Mouse (Mus musculus) neural tube, embryonic 15.5 days (tissue): ENCODE data around the gene Pcgf1. TPM values are rescaled to one million over a fixed set of nuclear protein-coding genes. Genes with fewer than 3 reads are reported as not detected.

Experiments
- ATAC-seq: fragments of 200-750 bp; cut with Nextera tagmentation; 2 replicates; pipeline ENCODE4 v1.8.0; 2017; ENCODE audit warnings: mild to moderate bottlenecking, moderate TSS enrichment, moderate library complexity; ENCODE audit not compliant: low FRiP score
- H3K27ac ChIP-seq: fragments of 300-500 bp; sonication (generic); replicated peaks from 2 replicates; pipeline ENCODE4 v1.5.1; 2015; ENCODE audit warnings: mild to moderate bottlenecking, inconsistent platforms
- H3K27me3 ChIP-seq: fragments of 300-500 bp; sonication (generic); replicated peaks from 2 replicates; pipeline ENCODE4 v1.6.1; 2015; ENCODE audit warnings: inconsistent platforms
- H3K36me3 ChIP-seq: fragments of 300-500 bp; sonication (generic); 2 replicates; pipeline ENCODE4 v1.6.1; 2015; ENCODE audit warnings: inconsistent platforms
- H3K4me1 ChIP-seq: fragments of 300-500 bp; sonication (generic); 2 replicates; pipeline ENCODE4 v1.6.1; 2015; ENCODE audit warnings: inconsistent platforms
- H3K4me2 ChIP-seq: fragments of 300-500 bp; sonication (generic); 2 replicates; pipeline ENCODE4 v1.6.1; 2015; ENCODE audit warnings: inconsistent platforms, mild to moderate bottlenecking, moderate library complexity
- H3K4me3 ChIP-seq: fragments of 300-500 bp; sonication (generic); replicated peaks from 2 replicates; pipeline ENCODE4 v1.5.1; 2015; ENCODE audit warnings: mild to moderate bottlenecking, inconsistent platforms
- H3K9ac ChIP-seq: fragments of 300-500 bp; sonication (generic); replicated peaks from 2 replicates; pipeline ENCODE4 v1.6.1; 2015; ENCODE audit warnings: mild to moderate bottlenecking, inconsistent platforms
- H3K9me3 ChIP-seq: fragments of 300-500 bp; sonication (generic); replicated peaks from 2 replicates; pipeline ENCODE4 v1.6.1; 2016; ENCODE audit warnings: inconsistent platforms
- WGBS: fragments of 180-500 bp; shearing (Covaris S2); methylation state at CpG from one replicate; pipeline ENCODE4 v1.1.7; 2015; ENCODE audit warnings: mixed read lengths; 5-methylcytosine and 5-hydroxymethylcytosine counted together
- polyA plus RNA-seq: library from polyadenylated mRNA; unstranded; fragments of >200 nt; fragmentation: Nextera tagmentation; extraction: Ambion mirVana; gene quantifications from 2 replicates; pipeline ENCODE4 v1.2.1, GENCODE M21; 2015

Gene Pcgf1
- polyA plus RNA-seq, 1 experiment from 2014 or later = 50.8 TPM

DNA sequence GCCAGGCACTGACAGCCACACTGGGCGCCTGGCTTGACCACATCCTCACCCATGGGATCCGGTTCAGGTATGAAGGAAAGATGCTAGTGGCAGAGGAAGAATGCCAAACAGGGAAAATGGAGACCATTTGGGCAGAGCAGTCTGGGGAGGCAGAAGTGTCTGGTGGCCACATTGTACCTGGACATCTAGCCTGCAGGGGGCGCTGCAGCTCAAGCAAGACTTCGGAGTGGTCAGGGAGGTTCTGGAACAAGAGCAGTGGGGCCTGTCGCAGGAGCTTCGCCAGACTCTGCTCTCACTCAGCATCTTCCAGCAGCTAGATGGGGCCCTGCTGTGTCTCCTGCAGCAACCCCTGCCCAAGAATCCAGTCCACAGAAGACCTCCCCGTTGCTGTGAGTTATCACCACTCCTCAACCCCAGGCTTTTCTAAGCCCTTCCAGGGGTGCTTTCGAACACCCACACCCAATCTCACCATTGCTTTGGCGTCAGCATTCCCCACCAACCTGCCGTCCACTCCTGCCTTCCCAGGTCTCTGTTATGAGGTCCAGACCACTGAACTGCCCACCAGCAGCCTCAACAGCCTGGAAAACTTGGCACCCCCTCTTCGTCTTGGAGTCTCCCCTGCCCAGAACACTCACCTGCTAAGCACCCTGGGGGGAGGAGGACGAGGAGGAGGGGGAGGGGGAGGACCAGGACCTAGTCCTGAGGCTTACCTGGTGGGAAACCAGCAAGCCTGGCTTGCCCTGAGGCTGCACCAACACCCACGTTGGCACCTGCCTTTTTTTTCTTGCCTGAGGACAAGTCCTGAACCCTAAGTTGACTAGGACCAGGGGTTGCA is 30.1 kb downstream of the Pcgf1 start:
- WGBS = 41% methylated on average over 13 of the region's 13 CpGs

GRCm38 (mm10) chr6:83108762-83109668 is 31.3 kb downstream of the Pcgf1 start, which contains the start of gene Mrpl53:
Mrpl53 (plus strand) TSS chr6:83109040.
- Histone ChIP-seq H3K27me3 (no peaks in the 10 kb centered on the region), H3K4me1 (peaks cover 26% of the 10 kb centered on the region), H3K4me3 (peak within 1 kb of the TSS; percentile 72), H3K4me2 (peak within 1 kb of the TSS; percentile 85), H3K9me3 (no peaks in the 10 kb centered on the region), H3K27ac (peak within 1 kb of the TSS; percentile 86), H3K36me3 (peaks cover 27% of the 10 kb centered on the region), H3K9ac (peak within 1 kb of the TSS; percentile 81)
- ATAC-seq = peak; percentile 91
- WGBS = under 1% methylated on average over 74 of the region's 76 CpGs

More for the DNA sequence above, 30.1 kb downstream of the Pcgf1 start:
- Histone ChIP-seq H3K27me3 (no peaks in the 10 kb centered on the region), H3K36me3 (peaks cover 27% of the 10 kb centered on the region), H3K4me2 (peak overlapping the region; percentile 85), H3K9ac (peak overlapping the region; percentile 81), H3K4me3 (peak overlapping the region; percentile 72; the same call in 1 of the 2 replicates), H3K27ac (peak overlapping the region; percentile 86), H3K4me1 (peaks cover 34% of the 10 kb centered on the region), H3K9me3 (no peaks in the 10 kb centered on the region)
- ATAC-seq = no peak

- no peak for ATAC-seq
- H3K9me3 ChIP-seq = no peaks in the 10 kb centered on the region
- H3K27ac ChIP-seq = no peak overlapping the region
- H3K9ac ChIP-seq = no peak overlapping the region
- WGBS = 90% methylated on average over 4 of the region's 4 CpGs
- no peak overlapping the region for H3K4me3 ChIP-seq
- H3K4me2 ChIP-seq = no peak overlapping the region
- peaks cover 13% of the 10 kb centered on the region for H3K36me3 ChIP-seq
- no peaks in the 10 kb centered on the region for H3K27me3 ChIP-seq
- peaks cover 42% of the 10 kb centered on the region for H3K4me1 ChIP-seq
These were observed 34.0 kb downstream of the Pcgf1 start for GRCm38 (mm10) chr6:83111510-83112136.

GRCm38 (mm10) chr6:83115011-83115671 is 37.5 kb downstream of the Pcgf1 start, which contains the start of gene Mogs:
Mogs (plus strand) TSS chr6:83115496.
- ATAC-seq = peak; percentile 91
- H3K36me3 ChIP-seq = peaks cover 35% of the 10 kb centered on the region
- H3K9ac ChIP-seq = peak within 1 kb of the TSS; percentile 94
- H3K27me3 ChIP-seq = no peaks in the 10 kb centered on the region
- H3K4me1 ChIP-seq = peaks cover 49% of the 10 kb centered on the region
- WGBS = 2% methylated on average over 58 of the region's 58 CpGs
- H3K4me3 ChIP-seq = peak within 1 kb of the TSS; percentile 88
- H3K27ac ChIP-seq = peak within 1 kb of the TSS; percentile 83
- peak within 1 kb of the TSS; percentile 92 for H3K4me2 ChIP-seq
- no peaks in the 10 kb centered on the region for H3K9me3 ChIP-seq

DNA sequence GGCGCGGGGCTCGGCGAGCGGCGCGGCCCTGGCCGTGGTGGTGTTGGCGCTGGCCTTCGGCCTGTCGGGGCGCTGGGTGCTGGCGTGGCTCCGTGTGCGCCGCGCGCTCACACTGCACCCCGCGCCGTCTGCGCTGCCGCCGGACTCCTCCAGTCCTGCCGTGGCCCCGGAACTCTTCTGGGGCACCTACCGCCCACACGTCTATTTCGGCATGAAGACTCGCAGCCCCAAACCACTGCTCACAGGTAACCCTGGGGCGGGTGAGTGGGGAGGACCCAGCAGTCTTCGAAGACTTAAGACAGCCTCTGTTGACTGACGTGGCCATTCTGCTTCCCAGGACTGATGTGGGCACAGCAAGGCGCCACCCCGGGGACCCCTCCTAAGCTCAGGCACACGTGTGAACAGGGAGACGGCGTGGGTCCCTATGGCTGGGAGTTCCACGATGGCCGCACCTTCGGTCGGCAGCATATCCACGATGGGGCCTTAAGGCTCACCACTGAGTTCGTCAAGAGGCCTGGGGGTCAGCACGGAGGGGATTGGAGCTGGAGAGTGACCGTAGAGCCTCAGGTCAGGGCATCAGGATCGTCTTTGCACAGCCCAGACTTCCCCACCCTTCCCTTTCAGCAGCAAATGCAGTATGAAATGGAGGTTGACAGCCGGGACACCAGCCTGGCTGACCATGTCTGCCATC is 38.2 kb downstream of the Pcgf1 start:
- Histone ChIP-seq H3K36me3 (peaks cover 35% of the 10 kb centered on the region), H3K4me1 (peaks cover 52% of the 10 kb centered on the region)

GRCm38 (mm10) chr6:83116373-83117164 is 38.9 kb downstream of the Pcgf1 start:
- Histone ChIP-seq H3K9me3 (no peaks in the 10 kb centered on the region), H3K4me2 (peak overlapping the region; percentile 92), H3K27ac (peak overlapping the region; percentile 83; the same call in 1 of the 2 replicates), H3K4me1 (peaks cover 52% of the 10 kb centered on the region), H3K27me3 (no peaks in the 10 kb centered on the region), H3K4me3 (peak overlapping the region; percentile 88), H3K9ac (peak overlapping the region; percentile 94), H3K36me3 (peaks cover 30% of the 10 kb centered on the region)
- no peak for ATAC-seq
- 82% methylated on average over 11 of the region's 11 CpGs for WGBS

More for the DNA sequence above, 38.2 kb downstream of the Pcgf1 start:
- 2% methylated on average over 30 of the region's 48 CpGs for WGBS
- Histone ChIP-seq H3K27me3 (no peaks in the 10 kb centered on the region), H3K27ac (peak overlapping the region; percentile 83), H3K4me3 (peak overlapping the region; percentile 88), H3K9ac (peak overlapping the region; percentile 94), H3K4me2 (peak overlapping the region; percentile 92), H3K9me3 (no peaks in the 10 kb centered on the region)
- ATAC-seq = peak; percentile 56

DNA sequence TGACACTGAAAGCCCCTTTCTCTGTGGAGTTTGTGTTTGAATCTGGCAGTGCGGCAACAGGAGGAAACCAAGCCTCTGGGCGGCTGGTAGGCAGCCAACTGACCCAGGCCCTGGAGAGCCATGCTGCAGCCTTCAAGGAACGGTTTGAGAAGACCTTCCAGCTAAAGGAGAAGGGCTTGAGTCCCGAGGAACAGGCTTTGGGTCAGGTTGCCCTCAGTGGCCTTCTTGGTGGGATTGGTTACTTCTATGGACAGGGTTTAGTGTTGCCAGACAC is 39.4 kb downstream of the Pcgf1 start:
- no peak overlapping the region for H3K27ac ChIP-seq
- H3K9ac ChIP-seq = no peak overlapping the region
- peaks cover 55% of the 10 kb centered on the region for H3K4me1 ChIP-seq
- no peak overlapping the region for H3K4me3 ChIP-seq
- no peak for ATAC-seq
- H3K4me2 ChIP-seq = peak overlapping the region; percentile 92; the same call in 1 of the 2 replicates
- H3K27me3 ChIP-seq = no peaks in the 10 kb centered on the region
- 93% methylated on average over 4 of the region's 4 CpGs for WGBS
- peaks cover 30% of the 10 kb centered on the region for H3K36me3 ChIP-seq
- H3K9me3 ChIP-seq = no peaks in the 10 kb centered on the region

DNA sequence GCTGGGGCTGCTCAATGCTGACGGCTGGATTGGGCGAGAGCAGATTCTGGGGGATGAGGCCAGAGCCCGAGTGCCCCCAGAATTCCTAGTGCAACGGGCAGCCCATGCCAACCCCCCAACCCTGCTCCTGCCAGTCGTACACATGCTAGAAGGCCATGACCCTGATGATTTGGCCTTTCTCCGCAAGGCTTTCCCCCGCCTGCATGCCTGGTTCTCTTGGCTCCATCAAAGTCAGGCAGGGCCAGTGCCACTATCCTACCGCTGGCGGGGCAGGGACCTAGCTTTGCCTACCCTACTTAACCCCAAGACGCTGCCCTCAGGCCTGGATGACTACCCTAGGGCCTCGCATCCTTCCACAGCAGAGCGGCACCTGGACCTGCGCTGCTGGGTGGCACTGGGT is 39.9 kb downstream of the Pcgf1 start:
- peaks cover 60% of the 10 kb centered on the region for H3K4me1 ChIP-seq

DNA sequence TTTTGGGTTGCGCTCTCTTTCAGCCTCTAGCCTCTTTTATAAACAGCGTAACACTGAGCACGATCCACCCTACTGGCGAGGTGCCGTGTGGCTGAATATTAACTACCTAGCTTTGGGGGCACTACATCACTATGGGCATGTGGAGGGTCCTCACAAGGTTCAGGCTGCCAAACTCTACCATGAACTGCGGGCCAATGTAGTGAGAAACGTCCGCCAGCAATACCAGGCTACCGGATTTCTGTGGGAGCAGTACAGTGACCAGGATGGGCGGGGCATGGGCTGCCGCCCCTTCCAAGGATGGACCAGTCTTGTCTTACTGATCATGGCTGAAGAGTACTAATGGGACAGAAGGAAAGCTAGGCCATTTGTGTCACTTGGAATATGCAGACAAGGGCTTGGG is 40.7 kb downstream of the Pcgf1 start:
- H3K36me3 ChIP-seq = peaks cover 30% of the 10 kb centered on the region
- H3K27me3 ChIP-seq = no peaks in the 10 kb centered on the region
- 0 out of 2 replicates have a peak overlapping the region, but pooled peaks have one; percentile 1 for H3K9ac ChIP-seq
- WGBS = 81% methylated on average over 11 of the region's 11 CpGs
- no peak for ATAC-seq
- no peak overlapping the region for H3K4me3 ChIP-seq
- no peaks in the 10 kb centered on the region for H3K9me3 ChIP-seq
- H3K27ac ChIP-seq = 0 out of 2 replicates have a peak overlapping the region, but pooled peaks have one; percentile 3
- peaks cover 67% of the 10 kb centered on the region for H3K4me1 ChIP-seq
- H3K4me2 ChIP-seq = no peak overlapping the region

More for the DNA sequence above, 39.9 kb downstream of the Pcgf1 start:
- H3K9me3 ChIP-seq = no peaks in the 10 kb centered on the region
- H3K4me3 ChIP-seq = no peak overlapping the region
- H3K4me2 ChIP-seq = no peak overlapping the region
- 93% methylated on average over 13 of the region's 13 CpGs for WGBS
- H3K36me3 ChIP-seq = peaks cover 30% of the 10 kb centered on the region
- no peak overlapping the region for H3K27ac ChIP-seq
- H3K9ac ChIP-seq = no peak overlapping the region; the same call in 1 of the 2 replicates
- H3K27me3 ChIP-seq = no peaks in the 10 kb centered on the region
- ATAC-seq = no peak
